Mouse (Mus musculus): ENCODE results near the gene Pdgfc. TPM values are rescaled to one million over a fixed set of nuclear protein-coding genes. Genes with fewer than 3 reads are reported as not detected.

Gene Pdgfc
- polyA plus RNA-seq, 1 experiment from 2014 or later, result 36.0 TPM

DNA sequence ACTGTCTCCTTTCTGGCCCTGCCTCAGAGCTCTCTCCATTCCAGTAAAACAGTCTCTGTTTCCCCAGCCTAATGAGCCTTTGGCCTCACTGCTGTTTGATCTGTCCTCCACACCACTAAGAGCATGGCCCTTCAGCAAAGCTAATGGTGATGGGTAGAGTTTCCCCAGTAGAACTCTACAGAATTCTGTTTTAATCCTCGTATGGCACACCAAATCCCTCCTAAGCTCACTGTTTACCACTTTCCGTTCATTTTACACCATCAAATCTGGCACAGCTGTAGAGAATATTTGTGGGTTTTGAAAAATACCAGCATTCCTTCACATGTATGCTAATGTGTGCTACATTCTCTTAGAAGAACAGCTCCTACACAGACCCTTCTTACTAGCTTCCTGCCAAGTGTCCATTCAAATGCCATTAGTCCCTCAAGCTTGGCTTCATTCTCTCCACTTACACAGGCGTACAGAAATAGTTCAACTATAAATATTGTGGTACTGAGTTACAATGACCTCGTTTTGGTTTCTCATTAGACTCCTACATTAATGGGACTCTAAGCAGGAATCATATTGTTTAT is 179.4 kb downstream of the Pdgfc start:
- WGBS, result 54% methylated on average over 4 of the region's 4 CpGs
- H3K9me3 ChIP-seq, result no peaks in the 10 kb centered on the region
- 0 out of 2 replicates have a peak, but pooled peaks cover 5% of the 10 kb centered on the region for H3K36me3 ChIP-seq
- no peak overlapping the region for H3K9ac ChIP-seq
- H3K4me2 ChIP-seq, result no peak overlapping the region
- H3K27me3 ChIP-seq, result no peaks in the 10 kb centered on the region
- peak overlapping the region; percentile 40; the same call in 1 of the 2 replicates for H3K27ac ChIP-seq
- H3K4me1 ChIP-seq, result peaks cover 8% of the 10 kb centered on the region
- ATAC-seq (ENCODE audit: insufficient number of reproducible peaks, insufficient read depth, low FRiP score, low TSS enrichment, low read depth), result no peak
- no peak overlapping the region for H3K4me3 ChIP-seq

- WGBS, result 48% methylated on average over 4 of the region's 4 CpGs
- ATAC-seq (ENCODE audit: insufficient number of reproducible peaks, insufficient read depth, low FRiP score, low TSS enrichment, low read depth), result no peak
- Histone ChIP-seq H3K27me3 (no peaks in the 10 kb centered on the region), H3K36me3 (no peaks in the 10 kb centered on the region), H3K4me1 (peaks cover 3% of the 10 kb centered on the region; the same call in 1 of the 2 replicates), H3K27ac (no peak overlapping the region), H3K9ac (no peak overlapping the region), H3K4me3 (no peak overlapping the region), H3K9me3 (no peaks in the 10 kb centered on the region), H3K4me2 (no peak overlapping the region)
Measured at GRCm38 (mm10) chr3:81221682-81222081, 185.5 kb downstream of the Pdgfc start.

- no peak for ATAC-seq (ENCODE audit: insufficient number of reproducible peaks, insufficient read depth, low FRiP score, low TSS enrichment, low read depth)
- H3K4me2 ChIP-seq, result no peak overlapping the region
- H3K4me3 ChIP-seq, result no peak overlapping the region
- no peaks in the 10 kb centered on the region for H3K36me3 ChIP-seq
- H3K27me3 ChIP-seq, result no peaks in the 10 kb centered on the region
- whole genome bisulfite sequencing, result 51% methylated on average over 4 of the region's 4 CpGs
- H3K27ac ChIP-seq, result no peak overlapping the region
- no peak overlapping the region for H3K9ac ChIP-seq
- H3K9me3 ChIP-seq, result no peaks in the 10 kb centered on the region
- H3K4me1 ChIP-seq, result no peaks in the 10 kb centered on the region
Measured at GRCm38 (mm10) chr3:81228344-81228743, 192.1 kb downstream of the Pdgfc start.

DNA sequence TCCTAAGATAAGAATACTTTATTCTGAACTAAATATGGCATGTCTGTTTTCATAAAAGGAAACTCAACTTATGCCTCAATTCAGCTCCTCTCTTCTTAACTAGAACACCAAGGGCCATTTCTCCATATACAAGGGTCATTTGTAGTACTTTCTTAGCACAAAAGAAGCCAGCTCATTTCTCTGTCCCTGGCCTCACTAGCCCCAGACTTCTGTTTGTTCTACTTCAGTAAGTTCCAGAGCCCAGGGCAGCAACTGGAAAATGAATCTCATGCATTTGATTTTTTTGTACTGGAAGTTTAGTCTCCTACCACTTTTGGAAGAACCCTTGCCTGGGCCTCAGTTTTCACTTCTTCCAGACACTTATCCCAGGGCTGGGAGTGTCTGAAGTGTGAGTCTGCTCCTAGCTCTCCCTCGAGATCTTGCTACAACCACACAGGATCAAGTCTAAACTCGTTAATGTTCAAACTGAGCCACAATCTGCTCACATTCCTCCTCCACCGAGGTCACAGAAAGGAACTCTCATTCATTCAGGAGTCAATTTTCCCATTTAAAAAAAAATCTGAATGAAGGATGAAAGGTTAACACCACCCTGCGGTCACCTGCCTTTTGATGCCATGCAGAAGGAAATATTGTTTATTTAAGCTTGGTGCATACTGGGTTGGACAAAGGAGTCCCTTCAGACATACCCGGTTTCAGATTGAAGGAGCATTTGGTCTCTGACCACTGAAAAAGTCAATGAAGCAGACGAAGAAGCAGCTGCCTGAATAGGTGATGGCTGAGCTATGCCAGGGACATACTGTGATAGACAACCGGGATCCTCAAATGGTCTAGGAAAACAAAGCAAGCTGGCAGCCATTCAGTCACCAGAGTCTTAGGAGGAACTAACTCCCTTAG is 206.7 kb downstream of the Pdgfc start:
- H3K4me2 ChIP-seq, result no peak overlapping the region
- 0 out of 2 replicates have a peak overlapping the region, but pooled peaks have one; percentile 14 for H3K27ac ChIP-seq
- ATAC-seq (ENCODE audit: insufficient number of reproducible peaks, insufficient read depth, low FRiP score, low TSS enrichment, low read depth), result no peak
- no peaks in the 10 kb centered on the region for H3K36me3 ChIP-seq
- H3K27me3 ChIP-seq, result no peaks in the 10 kb centered on the region
- no peak overlapping the region for H3K4me3 ChIP-seq
- H3K4me1 ChIP-seq, result peaks cover 14% of the 10 kb centered on the region
- 9% methylated on average over 7 of the region's 7 CpGs for WGBS
- no peaks in the 10 kb centered on the region for H3K9me3 ChIP-seq
- no peak overlapping the region for H3K9ac ChIP-seq

- Histone ChIP-seq H3K4me3 (no peak overlapping the region), H3K4me1 (peaks cover 14% of the 10 kb centered on the region), H3K27me3 (no peaks in the 10 kb centered on the region), H3K27ac (0 out of 2 replicates have a peak overlapping the region, but pooled peaks have one; percentile 14), H3K9me3 (no peaks in the 10 kb centered on the region), H3K9ac (no peak overlapping the region), H3K4me2 (no peak overlapping the region), H3K36me3 (no peaks in the 10 kb centered on the region)
- 12% methylated on average over 6 of the region's 6 CpGs for WGBS
- no peak for ATAC-seq (ENCODE audit: insufficient number of reproducible peaks, insufficient read depth, low FRiP score, low TSS enrichment, low read depth)
Measured at GRCm38 (mm10) chr3:81243591-81243990, 207.4 kb downstream of the Pdgfc start.

DNA sequence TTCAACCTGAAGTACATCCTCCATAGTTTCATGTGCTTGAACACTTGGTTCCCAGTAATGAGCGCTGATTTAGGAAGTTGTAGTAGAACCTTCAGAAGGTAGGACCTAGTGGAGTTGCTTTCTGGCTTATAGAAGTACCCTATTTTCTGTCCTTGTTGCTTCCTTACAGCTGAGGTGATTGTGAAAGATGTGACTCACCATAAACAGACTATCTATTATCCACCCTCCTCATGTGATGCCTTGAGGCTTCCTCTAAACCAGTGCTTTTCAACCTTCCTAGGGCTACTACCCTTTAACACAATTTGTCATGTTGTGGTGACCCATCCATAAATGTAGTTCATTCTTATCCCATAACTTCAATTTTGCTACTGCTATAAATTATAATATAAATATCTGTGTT is 226.6 kb downstream of the Pdgfc start:
- no peaks in the 10 kb centered on the region for H3K36me3 ChIP-seq
- ATAC-seq (ENCODE audit: insufficient number of reproducible peaks, insufficient read depth, low FRiP score, low TSS enrichment, low read depth), result no peak

More for the DNA sequence above, 226.6 kb downstream of the Pdgfc start:
- Histone ChIP-seq H3K4me1 (no peaks in the 10 kb centered on the region), H3K27ac (no peak overlapping the region), H3K4me3 (no peak overlapping the region), H3K4me2 (no peak overlapping the region), H3K27me3 (no peaks in the 10 kb centered on the region), H3K9ac (no peak overlapping the region), H3K9me3 (no peaks in the 10 kb centered on the region)
- WGBS, result 96% methylated on average over 1 of the region's 1 CpGs

Other genes starting within 250 kb of the Pdgfc start
- gene Gria2, start 233.6 kb upstream of the Pdgfc start, polyA plus RNA-seq (2015; fragmentation: Nextera tagmentation; extraction: Ambion mirVana), result 3.7 and 3.8 TPM in 2 replicates
- 10.6 and 10.9 TPM in 2 replicates for gene Glrb, start 122.8 kb upstream of the Pdgfc start, polyA plus RNA-seq (2015; fragmentation: Nextera tagmentation; extraction: Ambion mirVana)

Data from embryonic facial prominence, embryonic 13.5 days (tissue).